Mouse (Mus musculus) hematopoietic stem cell, adult 5-6 weeks (primary cell): ENCODE measurements around the gene Flg2. TPM values are rescaled to one million over a fixed set of nuclear protein-coding genes. Genes with fewer than 3 reads are reported as not detected.

Experiments
- ATAC-seq, 2 experiments: fragments of 125-278 bp in 1 of 2; replicated peaks in 1 of 2; 2 replicates each; pipeline ENCODE4 v1.8.0; 2016 to 2017; ENCODE audit warnings: inconsistent platforms in 2 of 2, mild to moderate bottlenecking in 2 of 2, moderate number of reproducible peaks in 2 of 2, low read depth in 1 of 2, moderate TSS enrichment in 1 of 2; ENCODE audit not compliant: low FRiP score in 2 of 2, poor library complexity in 2 of 2, severe bottlenecking in 2 of 2, insufficient read depth in 1 of 2, low TSS enrichment in 1 of 2
- total RNA-seq: library from RNA; stranded (forward); fragments of 172-1452, 232-1000 nt; gene quantifications from 2 replicates; pipeline ENCODE4 v1.2.3, GENCODE M21; 2017

The Flg2 gene
- total RNA-seq = not detected in 2 replicates

- ATAC-seq = no peak
Measured at GRCm38 (mm10) chr3:93196978-93197377, at the start of gene Flg2. Gene Flg2, plus strand, starts transcription at chr3:93197278.

GRCm38 (mm10) chr3:93162502-93162901 is 34.6 kb upstream of the Flg2 start:
- no peak for ATAC-seq

GRCm38 (mm10) chr3:93162996-93163592 is 34.0 kb upstream of the Flg2 start:
- no peak for ATAC-seq

GRCm38 (mm10) chr3:93180856-93181255 is 16.2 kb upstream of the Flg2 start:
- no peak for ATAC-seq

GRCm38 (mm10) chr3:93201955-93202354 is 4.9 kb downstream of the Flg2 start:
- ATAC-seq = no peak

- ATAC-seq = no peak
Measured at GRCm38 (mm10) chr3:93202499-93202898, 5.4 kb downstream of the Flg2 start.

Other genes starting within 250 kb of the Flg2 start
- not detected in 2 replicates for gene Lce3d, start 239.9 kb upstream of the Flg2 start, total RNA-seq
- gene Lce3e, start 230.2 kb upstream of the Flg2 start, total RNA-seq = not detected in 2 replicates
- gene Lce3f, start 205.1 kb upstream of the Flg2 start, total RNA-seq = not detected in 2 replicates
- not detected in 2 replicates for gene Crct1, start 181.6 kb upstream of the Flg2 start, total RNA-seq
- not detected in 2 replicates for gene Lce1m, start 178.2 kb upstream of the Flg2 start, total RNA-seq
- not detected in 2 replicates for gene Gm4858, start 128.5 kb upstream of the Flg2 start, total RNA-seq
- not detected in 2 replicates for gene Crnn, start 52.5 kb upstream of the Flg2 start, total RNA-seq
- not detected in 2 replicates for gene Flg, start 76.2 kb downstream of the Flg2 start, total RNA-seq
- gene Hrnr, start 122.5 kb downstream of the Flg2 start, total RNA-seq = not detected in 2 replicates
- not detected in 2 replicates for gene Rptn, start 196.4 kb downstream of the Flg2 start, total RNA-seq
- not detected in 2 replicates for gene Tchh, start 245.1 kb downstream of the Flg2 start, total RNA-seq